Mouse (Mus musculus): Measurements from ENCODE around the gene Gm6993. TPM values are rescaled to one million over a fixed set of nuclear protein-coding genes. Genes with fewer than 3 reads are reported as not detected.
A peak's percentile ranks its signal among the peaks of the same experiment; 100 is the strongest.

Gene Gm6993
- total and polyA plus RNA-seq, 2 experiments from 2014 or later, result not detected

DNA sequence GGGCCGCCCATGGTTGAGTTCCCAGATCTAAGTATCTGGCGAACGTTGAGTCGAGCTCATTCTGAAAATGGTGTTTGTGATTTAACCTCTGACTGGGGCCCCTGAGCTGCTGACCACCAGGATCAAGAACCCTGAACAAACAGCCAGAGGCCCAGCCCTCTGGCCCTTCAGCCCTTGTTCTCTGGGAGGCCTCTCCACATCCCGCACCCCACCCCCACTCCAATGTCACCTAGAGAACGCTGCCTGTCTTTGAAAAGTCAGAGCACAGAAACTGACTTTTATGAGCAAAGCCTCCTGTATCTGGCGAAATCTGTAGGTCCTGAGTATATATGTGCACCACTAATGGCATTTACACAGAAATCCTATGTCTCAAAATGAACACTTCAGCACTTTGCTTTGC, 11.7 kb upstream of the Gm6993 start:
- 0 out of 2 replicates have a peak overlapping the region, but pooled peaks have one; percentile 5 for H3K27ac ChIP-seq (ENCODE audit: low read depth)
- H3K9ac ChIP-seq (replicated peaks; ENCODE audit: low read depth, low read length), result no peak overlapping the region
- DNase-seq (ENCODE audit: low spot score) (peak; percentile 50), ATAC-seq (ENCODE audit: insufficient read depth, low read depth) (peak; percentile 60; the same call in 1 of the 2 replicates)
- no peak for TF ChIP-seq EP300 (IDR thresholded peaks at IDR 0.05; ENCODE audit: low read depth)
- TF ChIP-seq CTCF (IDR thresholded peaks at IDR 0.05; ENCODE audit: low read depth), result no peak
- H3K4me1 ChIP-seq (ENCODE audit: control insufficient read depth, insufficient read depth), result peaks cover 5% of the 10 kb centered on the region; the same call in 1 of the 2 replicates
- no peaks in the 10 kb centered on the region for H3K27me3 ChIP-seq (ENCODE audit: control insufficient read depth, insufficient read depth, low read length)
- no peaks in the 10 kb centered on the region for H3K36me3 ChIP-seq (replicated peaks; ENCODE audit: control insufficient read depth, insufficient read depth, low read length)
- no peak overlapping the region for H3K4me2 ChIP-seq (ENCODE audit: low read depth, low read length)
- no peaks in the 10 kb centered on the region for H3K9me3 ChIP-seq (replicated peaks; ENCODE audit: control insufficient read depth, low read length)
- WGBS, result 52% methylated on average over 7 of the region's 7 CpGs
- H3K4me3 ChIP-seq (ENCODE audit: low read depth, low read length), result no peak overlapping the region

DNA sequence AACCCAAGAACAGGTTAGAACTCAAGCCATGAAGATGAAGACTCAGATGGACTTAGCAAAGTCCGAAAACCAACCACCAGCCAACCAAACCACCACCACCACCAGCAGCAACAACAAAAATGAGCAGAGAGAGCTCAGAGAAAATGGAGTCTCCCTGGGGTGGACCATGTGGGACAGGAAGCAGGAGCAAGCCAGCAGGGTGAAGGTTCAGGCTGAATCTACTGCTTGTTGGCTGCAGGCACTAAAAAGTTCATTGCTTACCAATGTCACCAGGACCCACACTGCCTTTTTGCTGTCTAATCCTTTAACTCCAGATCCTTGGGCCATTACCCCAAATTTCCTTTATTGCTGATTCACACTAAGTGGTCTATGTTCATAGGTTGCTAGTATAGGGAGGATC, 7.9 kb upstream of the Gm6993 start:
- Histone ChIP-seq H3K27ac (ENCODE audit: low read depth) (no peak overlapping the region), H3K4me2 (ENCODE audit: low read depth, low read length) (no peak overlapping the region), H3K9ac (replicated peaks; ENCODE audit: low read depth, low read length) (no peak overlapping the region), H3K4me3 (ENCODE audit: low read depth, low read length) (no peak overlapping the region), H3K9me3 (replicated peaks; ENCODE audit: control insufficient read depth, low read length) (no peaks in the 10 kb centered on the region), H3K27me3 (ENCODE audit: control insufficient read depth, insufficient read depth, low read length) (no peaks in the 10 kb centered on the region), H3K36me3 (replicated peaks; ENCODE audit: control insufficient read depth, insufficient read depth, low read length) (no peaks in the 10 kb centered on the region), H3K4me1 (ENCODE audit: control insufficient read depth, insufficient read depth) (peaks cover 5% of the 10 kb centered on the region; the same call in 1 of the 2 replicates)
- WGBS, result 93% methylated on average over 1 of the region's 1 CpGs
- TF ChIP-seq CTCF (IDR thresholded peaks at IDR 0.05; ENCODE audit: low read depth), result no peak
- TF ChIP-seq EP300 (IDR thresholded peaks at IDR 0.05; ENCODE audit: low read depth), result no peak
- ATAC-seq (ENCODE audit: insufficient read depth, low read depth), result no peak
- DNase-seq (ENCODE audit: low spot score), result no peak

DNA sequence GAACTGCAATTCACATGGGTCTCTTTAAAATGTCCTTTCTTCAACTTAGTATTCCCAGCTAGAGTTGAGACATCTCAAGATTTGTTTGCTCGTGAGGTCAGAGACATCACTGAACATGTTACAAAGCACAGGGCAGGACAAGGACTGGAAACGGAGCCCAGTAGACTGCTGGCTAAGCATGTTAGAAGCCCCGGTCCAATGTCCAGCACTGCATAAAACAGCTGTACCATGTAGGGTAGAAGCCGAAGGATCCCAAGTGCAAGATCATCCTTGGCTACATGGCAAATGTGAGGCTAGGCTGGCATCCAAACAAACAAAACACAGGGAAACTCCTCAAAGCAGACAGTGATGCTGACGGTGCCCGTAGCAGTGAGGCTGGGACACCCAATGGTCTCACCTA, 5.6 kb upstream of the Gm6993 start:
- no peak overlapping the region for H3K9ac ChIP-seq (replicated peaks; ENCODE audit: low read depth, low read length)
- H3K4me1 ChIP-seq (ENCODE audit: control insufficient read depth, insufficient read depth), result peaks cover 7% of the 10 kb centered on the region; the same call in 1 of the 2 replicates
- H3K27ac ChIP-seq (ENCODE audit: low read depth), result no peak overlapping the region
- no peak overlapping the region for H3K4me2 ChIP-seq (ENCODE audit: low read depth, low read length)
- no peaks in the 10 kb centered on the region for H3K36me3 ChIP-seq (replicated peaks; ENCODE audit: control insufficient read depth, insufficient read depth, low read length)
- no peaks in the 10 kb centered on the region for H3K27me3 ChIP-seq (ENCODE audit: control insufficient read depth, insufficient read depth, low read length)
- TF ChIP-seq EP300 (IDR thresholded peaks at IDR 0.05; ENCODE audit: low read depth) (no peak), CTCF (IDR thresholded peaks at IDR 0.05; ENCODE audit: low read depth) (no peak)
- ATAC-seq (ENCODE audit: insufficient read depth, low read depth) (no peak), DNase-seq (ENCODE audit: low spot score) (no peak)
- H3K9me3 ChIP-seq (replicated peaks; ENCODE audit: control insufficient read depth, low read length), result no peaks in the 10 kb centered on the region
- WGBS, result 92% methylated on average over 6 of the region's 6 CpGs
- H3K4me3 ChIP-seq (ENCODE audit: low read depth, low read length), result no peak overlapping the region

- DNase-seq (ENCODE audit: low spot score), result no peak
- H3K9me3 ChIP-seq (replicated peaks; ENCODE audit: control insufficient read depth, low read length), result no peaks in the 10 kb centered on the region
- no peak overlapping the region for H3K9ac ChIP-seq (replicated peaks; ENCODE audit: low read depth, low read length)
- peaks cover 7% of the 10 kb centered on the region; the same call in 1 of the 2 replicates for H3K4me1 ChIP-seq (ENCODE audit: control insufficient read depth, insufficient read depth)
- no peak for ATAC-seq (ENCODE audit: insufficient read depth, low read depth)
- WGBS, result 68% methylated on average over 12 of the region's 12 CpGs
- no peak for TF ChIP-seq CTCF (IDR thresholded peaks at IDR 0.05; ENCODE audit: low read depth)
- TF ChIP-seq EP300 (IDR thresholded peaks at IDR 0.05; ENCODE audit: low read depth), result no peak
- no peaks in the 10 kb centered on the region for H3K27me3 ChIP-seq (ENCODE audit: control insufficient read depth, insufficient read depth, low read length)
- no peak overlapping the region for H3K4me2 ChIP-seq (ENCODE audit: low read depth, low read length)
- H3K27ac ChIP-seq (ENCODE audit: low read depth), result no peak overlapping the region
- H3K4me3 ChIP-seq (ENCODE audit: low read depth, low read length), result no peak overlapping the region
- H3K36me3 ChIP-seq (replicated peaks; ENCODE audit: control insufficient read depth, insufficient read depth, low read length), result no peaks in the 10 kb centered on the region
Measured at GRCm38 (mm10) chr12:31236861-31237595, 3.5 kb upstream of the Gm6993 start.

DNA sequence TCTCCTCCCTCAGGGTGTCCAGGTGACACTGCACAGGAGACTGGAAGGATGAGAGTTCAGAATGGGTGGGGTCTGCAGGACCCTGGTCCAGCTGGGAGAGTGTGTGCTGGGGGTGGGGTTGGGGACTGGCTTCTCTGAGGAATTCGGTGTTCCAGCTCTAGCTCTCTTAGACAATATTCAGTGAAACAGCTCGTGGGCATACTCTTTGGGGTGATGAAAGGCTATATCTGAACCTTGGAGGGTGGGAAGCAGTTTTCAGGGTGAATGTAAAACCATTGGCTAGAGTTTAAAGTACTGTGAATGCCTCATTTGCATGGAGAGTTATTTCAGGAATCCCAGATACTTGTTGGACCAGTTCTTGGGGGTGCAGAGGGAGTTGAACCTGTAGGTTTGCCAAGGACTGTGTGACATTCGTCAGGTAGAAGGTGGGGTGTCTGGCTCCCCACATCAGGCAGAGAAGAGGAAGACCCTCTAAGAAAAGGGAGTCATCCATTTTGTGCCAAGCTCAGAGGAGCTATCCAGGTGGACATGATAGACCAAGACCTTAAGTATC, 1.5 kb upstream of the Gm6993 start:
- Histone ChIP-seq H3K4me3 (ENCODE audit: low read depth, low read length) (no peak overlapping the region), H3K27me3 (ENCODE audit: control insufficient read depth, insufficient read depth, low read length) (no peaks in the 10 kb centered on the region), H3K27ac (ENCODE audit: low read depth) (no peak overlapping the region), H3K4me2 (ENCODE audit: low read depth, low read length) (no peak overlapping the region), H3K9me3 (replicated peaks; ENCODE audit: control insufficient read depth, low read length) (no peaks in the 10 kb centered on the region), H3K4me1 (ENCODE audit: control insufficient read depth, insufficient read depth) (0 out of 2 replicates have a peak, but pooled peaks cover 3% of the 10 kb centered on the region), H3K36me3 (replicated peaks; ENCODE audit: control insufficient read depth, insufficient read depth, low read length) (no peaks in the 10 kb centered on the region), H3K9ac (replicated peaks; ENCODE audit: low read depth, low read length) (no peak overlapping the region)
- TF ChIP-seq EP300 (IDR thresholded peaks at IDR 0.05; ENCODE audit: low read depth) (no peak), CTCF (IDR thresholded peaks at IDR 0.05; ENCODE audit: low read depth) (no peak)
- DNase-seq (ENCODE audit: low spot score), result no peak
- ATAC-seq (ENCODE audit: insufficient read depth, low read depth), result no peak
- WGBS, result 66% methylated on average over 3 of the region's 3 CpGs
